ENCODE assay signal across 22 mouse cellular contexts in the genomic region with DNA sequence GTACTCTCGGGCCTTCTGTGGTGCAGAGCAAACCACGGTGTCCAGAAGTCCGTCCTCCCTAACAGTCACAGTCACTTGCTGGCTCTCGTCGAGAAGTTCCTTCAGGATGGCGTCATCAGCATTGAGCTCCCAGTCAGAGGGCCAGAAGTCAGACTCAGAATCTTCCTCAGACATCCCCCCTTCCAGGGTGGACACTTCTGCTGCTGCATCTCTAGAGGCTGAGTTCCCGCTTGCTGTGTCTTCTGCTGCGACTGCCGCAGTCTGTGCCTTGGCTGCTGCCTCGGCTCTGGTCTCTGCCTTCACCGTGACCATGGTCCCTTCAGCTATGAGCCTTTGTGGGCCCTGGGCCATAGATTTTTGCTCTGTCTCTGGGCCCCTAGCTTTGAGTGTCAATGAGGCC. TPM values are rescaled to one million over a fixed set of nuclear protein-coding genes. Genes with fewer than 3 reads are reported as not detected.
"Had no signal": no experiment of that assay in that cellular context is flagged by ENCODE, and none has a peak within 500 bp of the region (broad histone marks: within the 10 kb centered on the region; RNA-seq: fewer than 3 reads in every experiment).

No protein-coding gene starts in this region.

- H3K9me3 ChIP-seq: midbrain, embryonic 10.5 days; midbrain, embryonic 13.5 days; midbrain, embryonic 15.5 days; neural tube, embryonic 13.5 days; neural tube, embryonic 15.5 days; stomach, embryonic 15.5 days had no signal

- H3K36me3 ChIP-seq: midbrain, embryonic 10.5 days; midbrain, embryonic 13.5 days; midbrain, embryonic 15.5 days; neural tube, embryonic 13.5 days; neural tube, embryonic 15.5 days; stomach, embryonic 15.5 days had no signal

- H3K27me3 ChIP-seq: midbrain, embryonic 13.5 days; midbrain, embryonic 15.5 days; neural tube, embryonic 13.5 days; neural tube, embryonic 15.5 days; stomach, embryonic 15.5 days had no signal

- H3K4me1 ChIP-seq: midbrain, embryonic 13.5 days; midbrain, embryonic 15.5 days; neural tube, embryonic 13.5 days; neural tube, embryonic 15.5 days; stomach, embryonic 15.5 days had no signal

- H3K4me3 ChIP-seq: midbrain, embryonic 10.5 days; midbrain, embryonic 13.5 days; midbrain, embryonic 15.5 days; myocyte; neural tube, embryonic 13.5 days; neural tube, embryonic 15.5 days; stomach, embryonic 15.5 days had no signal

- H3K27ac ChIP-seq: liver, embryonic 14.5 days; midbrain, embryonic 13.5 days; midbrain, embryonic 15.5 days; neural tube, embryonic 13.5 days; neural tube, embryonic 15.5 days; stomach, embryonic 15.5 days; stomach, postnatal 0 days had no signal

- DNase-seq: lung, adult 18-20 months; lung, embryonic 14.5 days; lung, postnatal 10 days; lung, postnatal 4 days; retina, postnatal 1 day; right cerebral cortex, adult 18-20 months; right cerebral cortex, postnatal 25 days; thymus, adult 2 months; thymus, postnatal 25 days; thymus, postnatal 4 days had no signal

RNA-seq across cellular contexts. Expression of gene Fndc11, which starts 14.9 kb away (rescaled TPM):
- total RNA-seq: megakaryocyte, adult 5-6 weeks; megakaryocyte-erythroid progenitor cell, adult 5-6 weeks had no signal
- polyA plus RNA-seq: myocyte; neural tube, embryonic 11.5 days; neural tube, embryonic 13.5 days had no signal

RNA-seq across cellular contexts. Expression of gene Srms, which starts 21.7 kb away (rescaled TPM):
- total RNA-seq: megakaryocyte, adult 5-6 weeks; megakaryocyte-erythroid progenitor cell, adult 5-6 weeks had no signal
- polyA plus RNA-seq: midbrain, embryonic 13.5 days; myocyte had no signal

RNA-seq across cellular contexts. Expression of gene Ptk6, which starts 32.1 kb away (rescaled TPM):
- total RNA-seq: megakaryocyte, adult 5-6 weeks; megakaryocyte-erythroid progenitor cell, adult 5-6 weeks had no signal
- polyA plus RNA-seq: lung, embryonic 14.5 days; midbrain, embryonic 10.5 days; midbrain, embryonic 13.5 days; midbrain, embryonic 15.5 days; neural tube, embryonic 11.5 days; neural tube, embryonic 13.5 days; neural tube, embryonic 15.5 days had no signal
